Mouse (Mus musculus): ENCODE measurements around the gene Tbc1d5. TPM values are rescaled to one million over a fixed set of nuclear protein-coding genes. Genes with fewer than 3 reads are reported as not detected.

Gene Tbc1d5
- polyA plus RNA-seq, 1 experiment, result 0.38 TPM

GRCm38 (mm10) chr17:50795445-50796095, 383.6 kb downstream of the Tbc1d5 start:
- no peaks in the 10 kb centered on the region for H3K27me3 ChIP-seq (ENCODE audit: control insufficient read depth)
- no peak overlapping the region for H3K4me3 ChIP-seq (replicated peaks)
- no peaks in the 10 kb centered on the region for H3K4me1 ChIP-seq (ENCODE audit: control insufficient read depth)
- TF ChIP-seq TAL1 (IDR thresholded peaks at IDR 0.05; ENCODE audit: low read length) (no peak), GATA1 (IDR thresholded peaks at IDR 0.05; ENCODE audit: low read length) (no peak)
- H3K36me3 ChIP-seq (ENCODE audit: control insufficient read depth), result no peaks in the 10 kb centered on the region
- no peaks in the 10 kb centered on the region for H3K9me3 ChIP-seq (ENCODE audit: control insufficient read depth, low read length)

- TF ChIP-seq GATA1 (IDR thresholded peaks at IDR 0.05; ENCODE audit: low read length), result no peak
- TF ChIP-seq TAL1 (IDR thresholded peaks at IDR 0.05; ENCODE audit: low read length), result no peak
- no peaks in the 10 kb centered on the region for H3K36me3 ChIP-seq (ENCODE audit: control insufficient read depth)
- no peak overlapping the region for H3K4me3 ChIP-seq (replicated peaks)
- no peaks in the 10 kb centered on the region for H3K27me3 ChIP-seq (ENCODE audit: control insufficient read depth)
- no peaks in the 10 kb centered on the region for H3K9me3 ChIP-seq (ENCODE audit: control insufficient read depth, low read length)
- no peaks in the 10 kb centered on the region for H3K4me1 ChIP-seq (ENCODE audit: control insufficient read depth)
Observed at GRCm38 (mm10) chr17:50791671-50792070, 387.5 kb downstream of the Tbc1d5 start.

- H3K9me3 ChIP-seq (ENCODE audit: control insufficient read depth, low read length), result no peaks in the 10 kb centered on the region
- H3K27me3 ChIP-seq (ENCODE audit: control insufficient read depth), result no peaks in the 10 kb centered on the region
- no peaks in the 10 kb centered on the region for H3K36me3 ChIP-seq (ENCODE audit: control insufficient read depth)
- H3K4me1 ChIP-seq (ENCODE audit: control insufficient read depth), result no peaks in the 10 kb centered on the region
- no peak overlapping the region for H3K4me3 ChIP-seq (replicated peaks)
- TF ChIP-seq GATA1 (IDR thresholded peaks at IDR 0.05; ENCODE audit: low read length) (no peak), TAL1 (IDR thresholded peaks at IDR 0.05; ENCODE audit: low read length) (no peak)
Observed at GRCm38 (mm10) chr17:50788835-50789234, 390.3 kb downstream of the Tbc1d5 start.

GRCm38 (mm10) chr17:50775247-50775646, 403.9 kb downstream of the Tbc1d5 start:
- Histone ChIP-seq H3K36me3 (ENCODE audit: control insufficient read depth) (no peaks in the 10 kb centered on the region), H3K4me3 (replicated peaks) (no peak overlapping the region), H3K9me3 (ENCODE audit: control insufficient read depth, low read length) (no peaks in the 10 kb centered on the region), H3K4me1 (ENCODE audit: control insufficient read depth) (no peaks in the 10 kb centered on the region), H3K27me3 (ENCODE audit: control insufficient read depth) (no peaks in the 10 kb centered on the region)
- no peak for TF ChIP-seq GATA1 (IDR thresholded peaks at IDR 0.05; ENCODE audit: low read length)
- TF ChIP-seq TAL1 (IDR thresholded peaks at IDR 0.05; ENCODE audit: low read length), result no peak

- Histone ChIP-seq H3K4me1 (ENCODE audit: control insufficient read depth) (no peaks in the 10 kb centered on the region), H3K9me3 (ENCODE audit: control insufficient read depth, low read length) (no peaks in the 10 kb centered on the region), H3K4me3 (replicated peaks) (no peak overlapping the region), H3K27me3 (ENCODE audit: control insufficient read depth) (no peaks in the 10 kb centered on the region), H3K36me3 (ENCODE audit: control insufficient read depth) (no peaks in the 10 kb centered on the region)
- no peak for TF ChIP-seq TAL1 (IDR thresholded peaks at IDR 0.05; ENCODE audit: low read length)
- no peak for TF ChIP-seq GATA1 (IDR thresholded peaks at IDR 0.05; ENCODE audit: low read length)
Observed at GRCm38 (mm10) chr17:50764387-50764786, 414.8 kb downstream of the Tbc1d5 start.

- H3K4me3 ChIP-seq (replicated peaks), result no peak overlapping the region
- no peaks in the 10 kb centered on the region for H3K4me1 ChIP-seq (ENCODE audit: control insufficient read depth)
- no peaks in the 10 kb centered on the region for H3K27me3 ChIP-seq (ENCODE audit: control insufficient read depth)
- TF ChIP-seq TAL1 (IDR thresholded peaks at IDR 0.05; ENCODE audit: low read length) (no peak), GATA1 (IDR thresholded peaks at IDR 0.05; ENCODE audit: low read length) (no peak)
- H3K36me3 ChIP-seq (ENCODE audit: control insufficient read depth), result no peaks in the 10 kb centered on the region
- H3K9me3 ChIP-seq (ENCODE audit: control insufficient read depth, low read length), result no peaks in the 10 kb centered on the region
Observed at GRCm38 (mm10) chr17:50763407-50763806, 415.7 kb downstream of the Tbc1d5 start.

- TF ChIP-seq TAL1 (IDR thresholded peaks at IDR 0.05; ENCODE audit: low read length) (no peak), GATA1 (IDR thresholded peaks at IDR 0.05; ENCODE audit: low read length) (no peak)
- Histone ChIP-seq H3K36me3 (ENCODE audit: control insufficient read depth) (no peaks in the 10 kb centered on the region), H3K27me3 (ENCODE audit: control insufficient read depth) (no peaks in the 10 kb centered on the region)
Observed at GRCm38 (mm10) chr17:50762231-50762630, 416.9 kb downstream of the Tbc1d5 start.

GRCm38 (mm10) chr17:50761082-50761481, 418.1 kb downstream of the Tbc1d5 start:
- Histone ChIP-seq H3K27me3 (ENCODE audit: control insufficient read depth) (no peaks in the 10 kb centered on the region), H3K36me3 (ENCODE audit: control insufficient read depth) (no peaks in the 10 kb centered on the region), H3K4me1 (ENCODE audit: control insufficient read depth) (no peaks in the 10 kb centered on the region), H3K4me3 (replicated peaks) (no peak overlapping the region), H3K9me3 (ENCODE audit: control insufficient read depth, low read length) (no peaks in the 10 kb centered on the region)
- TF ChIP-seq GATA1 (IDR thresholded peaks at IDR 0.05; ENCODE audit: low read length), result no peak
- no peak for TF ChIP-seq TAL1 (IDR thresholded peaks at IDR 0.05; ENCODE audit: low read length)

More at GRCm38 (mm10) chr17:50762231-50762630, 416.9 kb downstream of the Tbc1d5 start:
- no peaks in the 10 kb centered on the region for H3K9me3 ChIP-seq (ENCODE audit: control insufficient read depth, low read length)
- H3K4me1 ChIP-seq (ENCODE audit: control insufficient read depth), result no peaks in the 10 kb centered on the region
- no peak overlapping the region for H3K4me3 ChIP-seq (replicated peaks)

- no peak for TF ChIP-seq TAL1 (IDR thresholded peaks at IDR 0.05; ENCODE audit: low read length)
- TF ChIP-seq GATA1 (IDR thresholded peaks at IDR 0.05; ENCODE audit: low read length), result no peak
- Histone ChIP-seq H3K27me3 (ENCODE audit: control insufficient read depth) (no peaks in the 10 kb centered on the region), H3K4me3 (replicated peaks) (no peak overlapping the region), H3K36me3 (ENCODE audit: control insufficient read depth) (no peaks in the 10 kb centered on the region; the same call in 1 of the 2 replicates), H3K9me3 (ENCODE audit: control insufficient read depth, low read length) (no peaks in the 10 kb centered on the region), H3K4me1 (ENCODE audit: control insufficient read depth) (no peaks in the 10 kb centered on the region)
Observed at GRCm38 (mm10) chr17:50753356-50754138, 425.6 kb downstream of the Tbc1d5 start.

All from erythroblast, embryonic 14.5 days (primary cell).